Mouse (Mus musculus): ENCODE data around the gene Krt19. TPM values are rescaled to one million over a fixed set of nuclear protein-coding genes. Genes with fewer than 3 reads are reported as not detected.

Gene Krt19
- total and polyA plus RNA-seq, 3 experiments: not detected

DNA sequence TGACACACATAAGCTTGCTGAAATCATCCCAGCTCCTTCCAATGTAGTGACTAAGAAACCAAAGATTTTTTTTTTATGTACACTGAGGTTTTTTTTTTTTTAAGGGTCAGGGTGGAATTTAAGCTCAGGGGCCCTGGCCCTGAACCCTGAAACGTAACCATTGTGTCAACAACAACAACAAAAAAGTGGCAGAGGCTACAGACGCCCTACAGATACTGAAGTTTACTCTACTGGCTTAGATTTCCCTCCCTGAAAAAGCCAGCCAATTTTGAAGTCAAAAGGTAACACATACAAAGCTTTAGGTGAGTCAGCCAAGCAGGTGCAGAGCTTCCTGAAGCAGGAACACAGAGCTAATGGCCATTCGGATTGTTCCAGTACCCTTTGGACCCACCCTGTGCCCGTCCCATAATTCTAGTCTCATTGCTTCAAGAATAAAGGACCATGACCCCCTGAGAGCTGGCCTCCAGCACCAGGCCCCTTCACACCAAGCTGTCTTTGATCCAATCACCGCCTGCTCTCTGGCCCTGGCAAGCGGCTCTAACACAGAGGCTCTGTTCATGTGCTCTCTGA is 9.5 kb upstream of the Krt19 start:
- no peak overlapping the region for H3K9ac ChIP-seq (ENCODE audit: control insufficient read depth, low read depth, low read length, poor library complexity, severe bottlenecking)
- no peaks in the 10 kb centered on the region for H3K4me1 ChIP-seq (ENCODE audit: control insufficient read depth in 1 of 2, insufficient read depth in 2 of 2, low read length in 2 of 2)
- no peak for DNase-seq (ENCODE audit: low read depth, low spot score)
- no peaks in the 10 kb centered on the region for H3K27me3 ChIP-seq (ENCODE audit: control insufficient read depth in 1 of 2, insufficient read depth in 2 of 2, low read length in 2 of 2)
- no peak overlapping the region for H3K27ac ChIP-seq (ENCODE audit: control insufficient read depth, low read depth, low read length)
- TF ChIP-seq SMC3 (IDR thresholded peaks at IDR 0.05; ENCODE audit: low read depth, low read length): no peak
- no peak for TF ChIP-seq JUND (IDR thresholded peaks at IDR 0.05; ENCODE audit: low read depth, low read length)
- TF ChIP-seq POLR2AphosphoS5 (IDR thresholded peaks at IDR 0.05; ENCODE audit: borderline replicate concordance, low read depth, low read length): no peak
- no peak for TF ChIP-seq CHD1 (IDR thresholded peaks at IDR 0.05; ENCODE audit: low read depth, low read length)
- TF ChIP-seq NRF1 (IDR thresholded peaks at IDR 0.05; ENCODE audit: insufficient read depth, low read depth, low read length, poor library complexity, severe bottlenecking): no peak
- TF ChIP-seq GABPA (IDR thresholded peaks at IDR 0.05; ENCODE audit: low read depth, low read length): no peak
- no peak for TF ChIP-seq MAFK (IDR thresholded peaks at IDR 0.05; ENCODE audit: borderline replicate concordance, low read depth, low read length)
- TF ChIP-seq POLR2A (IDR thresholded peaks at IDR 0.05; ENCODE audit: control insufficient read depth in 1 of 2, insufficient read depth in 1 of 2, low read depth in 1 of 2, low read length in 2 of 2, poor library complexity in 1 of 2): no peak
- TF ChIP-seq TCF12 (IDR thresholded peaks at IDR 0.05; ENCODE audit: low read depth, low read length): no peak
- H3K4me3 ChIP-seq (ENCODE audit: control insufficient read depth in 1 of 2, insufficient read depth in 1 of 2, low read depth in 2 of 2, low read length in 2 of 2): no peak overlapping the region
- no peaks in the 10 kb centered on the region for H3K9me3 ChIP-seq (replicated peaks; ENCODE audit: insufficient read depth, low read length)
- H3K36me3 ChIP-seq (ENCODE audit: control insufficient read depth in 1 of 2, insufficient read depth in 2 of 2, low read length in 2 of 2): no peaks in the 10 kb centered on the region
- no peaks in the 10 kb centered on the region for H3K79me2 ChIP-seq (ENCODE audit: control insufficient read depth, insufficient read depth, low read length, poor library complexity)

- Histone ChIP-seq H3K27me3 (ENCODE audit: control insufficient read depth in 1 of 2, insufficient read depth in 2 of 2, low read length in 2 of 2) (no peaks in the 10 kb centered on the region), H3K4me1 (ENCODE audit: control insufficient read depth in 1 of 2, insufficient read depth in 2 of 2, low read length in 2 of 2) (no peaks in the 10 kb centered on the region), H3K4me3 (ENCODE audit: control insufficient read depth in 1 of 2, insufficient read depth in 1 of 2, low read depth in 2 of 2, low read length in 2 of 2) (no peak overlapping the region), H3K27ac (ENCODE audit: control insufficient read depth, low read depth, low read length) (no peak overlapping the region), H3K36me3 (ENCODE audit: control insufficient read depth in 1 of 2, insufficient read depth in 2 of 2, low read length in 2 of 2) (no peaks in the 10 kb centered on the region), H3K9ac (ENCODE audit: control insufficient read depth, low read depth, low read length, poor library complexity, severe bottlenecking) (no peak overlapping the region), H3K79me2 (ENCODE audit: control insufficient read depth, insufficient read depth, low read length, poor library complexity) (no peaks in the 10 kb centered on the region), H3K9me3 (replicated peaks; ENCODE audit: insufficient read depth, low read length) (no peaks in the 10 kb centered on the region)
- TF ChIP-seq ZMIZ1 (IDR thresholded peaks at IDR 0.05; ENCODE audit: low read depth, low read length) (no peak), KAT2A (conservative IDR thresholded peaks at IDR 0.05; ENCODE audit: low read depth, low read length) (no peak), CTCF (IDR thresholded peaks at IDR 0.05 in 2 of 3, conservative IDR thresholded peaks at IDR 0.05 in 1 of 3; ENCODE audit: control insufficient read depth in 1 of 3, insufficient read depth in 1 of 3, low read depth in 2 of 3, low read length in 3 of 3, poor library complexity in 1 of 3, severe bottlenecking in 1 of 3) (no peak), POLR2A (IDR thresholded peaks at IDR 0.05; ENCODE audit: control insufficient read depth in 1 of 2, insufficient read depth in 1 of 2, low read depth in 1 of 2, low read length in 2 of 2, poor library complexity in 1 of 2) (no peak), TAL1 (IDR thresholded peaks at IDR 0.05; ENCODE audit: low read length) (no peak), ELF1 (IDR thresholded peaks at IDR 0.05; ENCODE audit: low read depth, low read length) (no peak), CHD1 (IDR thresholded peaks at IDR 0.05; ENCODE audit: low read depth, low read length) (no peak), EP300 (IDR thresholded peaks at IDR 0.05; ENCODE audit: low read depth in 1 of 2, low read length in 2 of 2) (no peak), MXI1 (IDR thresholded peaks at IDR 0.05; ENCODE audit: low read depth, low read length) (no peak), RAD21 (IDR thresholded peaks at IDR 0.05; ENCODE audit: low read depth, low read length) (no peak), ZKSCAN1 (IDR thresholded peaks at IDR 0.05; ENCODE audit: low read depth, low read length) (no peak), POLR2AphosphoS2 (IDR thresholded peaks at IDR 0.05; ENCODE audit: low read length) (no peak), HCFC1 (IDR thresholded peaks at IDR 0.05; ENCODE audit: low read depth, low read length) (no peak), E2F4 (IDR thresholded peaks at IDR 0.05; ENCODE audit: borderline replicate concordance, low read depth, low read length) (no peak), SIN3A (IDR thresholded peaks at IDR 0.05; ENCODE audit: low read length) (no peak), USF2 (IDR thresholded peaks at IDR 0.05; ENCODE audit: borderline replicate concordance in 1 of 2, insufficient read depth in 1 of 2, low read depth in 1 of 2, low read length in 2 of 2) (no peak), BHLHE40 (IDR thresholded peaks at IDR 0.05; ENCODE audit: borderline replicate concordance, low read depth, low read length) (no peak)
- no peak for DNase-seq (ENCODE audit: low read depth, low spot score)
Observed at GRCm38 (mm10) chr11:100157331-100157730, 8.9 kb upstream of the Krt19 start.
